Mouse (Mus musculus) large intestine, adult 2 months (tissue): ENCODE measurements around the gene Arfgef2. TPM values are rescaled to one million over a fixed set of nuclear protein-coding genes. Genes with fewer than 3 reads are reported as not detected.
A peak's percentile ranks its signal among the peaks of the same experiment; 100 is the strongest.

Source experiments
- DNase-seq: peaks from one replicate; pipeline ENCODE4 v3.0.0-alpha.2; 2012; ENCODE audit warnings: low read depth, low spot score
- WGBS: fragments of 180-500 bp; shearing (Covaris S2); methylation state at CpG from one replicate; pipeline ENCODE4 v1.1.7; 2018; 5-methylcytosine and 5-hydroxymethylcytosine counted together
- polyA plus RNA-seq: library from polyadenylated mRNA; depleted of rRNA; stranded (reverse); fragments of >200 nt; gene quantifications from 2 replicates; pipeline ENCODE4 v1.2.3, GENCODE M21; 2012

The Arfgef2 gene
- polyA plus RNA-seq, 1 experiment = 9.0 TPM

- WGBS = 87% methylated on average over 12 of the region's 12 CpGs
- no peak for DNase-seq
Measured at GRCm38 (mm10) chr2:166896974-166897373, 91.6 kb downstream of the Arfgef2 start.

- DNase-seq = no peak
- 87% methylated on average over 2 of the region's 2 CpGs for WGBS
Measured at GRCm38 (mm10) chr2:166899161-166899560, 93.8 kb downstream of the Arfgef2 start.

- DNase-seq = no peak
- 70% methylated on average over 3 of the region's 3 CpGs for WGBS
Measured at GRCm38 (mm10) chr2:166899746-166900145, 94.4 kb downstream of the Arfgef2 start.

- WGBS = 86% methylated on average over 8 of the region's 8 CpGs
- no peak for DNase-seq
Measured at GRCm38 (mm10) chr2:166900792-166901505, 95.6 kb downstream of the Arfgef2 start.

GRCm38 (mm10) chr2:166903719-166904282 is 98.4 kb downstream of the Arfgef2 start:
- no peak for DNase-seq
- WGBS = 86% methylated on average over 6 of the region's 6 CpGs

GRCm38 (mm10) chr2:166905711-166906522 is 100.5 kb downstream of the Arfgef2 start, which contains the start of gene Cse1l:
Gene Cse1l (plus strand): TSS chr2:166906040.
- under 1% methylated on average over 80 of the region's 80 CpGs for WGBS
- peak; percentile 86 for DNase-seq

GRCm38 (mm10) chr2:166906523-166907182 is 101.3 kb downstream of the Arfgef2 start:
- under 1% methylated on average over 28 of the region's 28 CpGs for WGBS
- DNase-seq = peak; percentile 8

GRCm38 (mm10) chr2:166909729-166910128 is 104.3 kb downstream of the Arfgef2 start:
- 90% methylated on average over 3 of the region's 3 CpGs for WGBS
- no peak for DNase-seq

GRCm38 (mm10) chr2:166910536-166910935 is 105.1 kb downstream of the Arfgef2 start:
- 85% methylated on average over 8 of the region's 8 CpGs for WGBS
- DNase-seq = no peak

GRCm38 (mm10) chr2:166923971-166924370 is 118.6 kb downstream of the Arfgef2 start:
- 88% methylated on average over 2 of the region's 2 CpGs for WGBS
- no peak for DNase-seq

- 95% methylated on average over 6 of the region's 6 CpGs for WGBS
- no peak for DNase-seq
Measured at GRCm38 (mm10) chr2:166933943-166934342, 128.6 kb downstream of the Arfgef2 start.

- no peak for DNase-seq
Measured at GRCm38 (mm10) chr2:166934416-166934815, 129.0 kb downstream of the Arfgef2 start.

GRCm38 (mm10) chr2:166935582-166935981 is 130.2 kb downstream of the Arfgef2 start:
- 77% methylated on average over 7 of the region's 7 CpGs for WGBS
- DNase-seq = no peak

More at GRCm38 (mm10) chr2:166934416-166934815, 129.0 kb downstream of the Arfgef2 start:
- 83% methylated on average over 5 of the region's 5 CpGs for WGBS

GRCm38 (mm10) chr2:166936166-166936565 is 130.8 kb downstream of the Arfgef2 start:
- WGBS = 78% methylated on average over 2 of the region's 2 CpGs
- DNase-seq = no peak

- 77% methylated on average over 2 of the region's 2 CpGs for WGBS
- DNase-seq = no peak
Measured at GRCm38 (mm10) chr2:166943146-166943545, 137.8 kb downstream of the Arfgef2 start.

- DNase-seq = no peak
- 71% methylated on average over 1 of the region's 1 CpGs for WGBS
Measured at GRCm38 (mm10) chr2:166944346-166944745, 139.0 kb downstream of the Arfgef2 start.

GRCm38 (mm10) chr2:166945456-166945855 is 140.1 kb downstream of the Arfgef2 start:
- 46% methylated on average over 4 of the region's 4 CpGs for WGBS
- DNase-seq = no peak
